Mouse (Mus musculus): Measurements from ENCODE around the gene Nxph1.

GRCm38 (mm10) chr6:9061261-9062105 is 113.3 kb downstream of the Nxph1 start:
- TF ChIP-seq GATA1 (IDR thresholded peaks at IDR 0.05; ENCODE audit: borderline replicate concordance, low read length) (no peak), TAL1 (conservative IDR thresholded peaks at IDR 0.05; ENCODE audit: low read depth, low read length) (no peak), CTCF (IDR thresholded peaks at IDR 0.05; ENCODE audit: low read depth, low read length) (no peak), GATA2 (IDR thresholded peaks at IDR 0.05; ENCODE audit: borderline replicate concordance, low read depth, low read length) (no peak)

All from G1E (cell line).